Mouse (Mus musculus) heart, embryonic 12.5 days (tissue): ENCODE measurements at regions not wholly inside any gene's neighbourhood (a gene's known extent, or its start where the extent isn't known, plus 50 kb on each side); places are given as distances from the start of the nearest gene placed in this dataset.

ENCODE experiments used
- ATAC-seq: fragments of 200-750 bp; cut with Nextera tagmentation; 2 replicates; pipeline ENCODE4 v1.8.0; 2017; ENCODE audit warnings: moderate TSS enrichment, moderate library complexity; ENCODE audit not compliant: insufficient number of reproducible peaks, low FRiP score
- H3K27ac ChIP-seq: fragments of 300-500 bp; sonication (generic); 2 replicates; pipeline ENCODE4 v1.5.1; 2016; ENCODE audit warnings: mild to moderate bottlenecking, moderate library complexity; ENCODE audit not compliant: poor library complexity, severe bottlenecking
- H3K27me3 ChIP-seq: fragments of 300-500 bp; sonication (generic); replicated peaks from 2 replicates; pipeline ENCODE4 v1.6.1; 2016; ENCODE audit warnings: mild to moderate bottlenecking, moderate library complexity
- H3K36me3 ChIP-seq: fragments of 300-500 bp; sonication (generic); 2 replicates; pipeline ENCODE4 v1.6.1; 2016; ENCODE audit warnings: mild to moderate bottlenecking, moderate library complexity
- H3K4me1 ChIP-seq: fragments of 300-500 bp; sonication (generic); replicated peaks from 2 replicates; pipeline ENCODE4 v1.6.1; 2016; ENCODE audit warnings: mild to moderate bottlenecking
- H3K4me2 ChIP-seq: fragments of 300-500 bp; sonication (generic); 2 replicates; pipeline ENCODE4 v1.6.1; 2016; ENCODE audit warnings: mild to moderate bottlenecking, moderate library complexity
- H3K4me3 ChIP-seq: fragments of 300-500 bp; sonication (generic); 2 replicates; pipeline ENCODE4 v1.5.1; 2016; ENCODE audit warnings: mild to moderate bottlenecking
- H3K9ac ChIP-seq: fragments of 300-500 bp; sonication (generic); 2 replicates; pipeline ENCODE4 v1.6.1; 2016; ENCODE audit warnings: mild to moderate bottlenecking, moderate library complexity
- H3K9me3 ChIP-seq: fragments of 300-500 bp; sonication (generic); replicated peaks from 2 replicates; pipeline ENCODE4 v1.6.1; 2016; ENCODE audit warnings: mild to moderate bottlenecking, moderate library complexity
- WGBS: fragments of 180-500 bp; shearing (Covaris S2); methylation state at CpG from one replicate; pipeline ENCODE4 v1.1.7; 2016; 5-methylcytosine and 5-hydroxymethylcytosine counted together

- H3K27ac ChIP-seq = no peak overlapping the region
- peaks cover 15% of the 10 kb centered on the region for H3K4me1 ChIP-seq
- no peak overlapping the region for H3K9ac ChIP-seq
- H3K9me3 ChIP-seq = no peaks in the 10 kb centered on the region
- 59% methylated on average over 6 of the region's 6 CpGs for WGBS
- no peak overlapping the region for H3K4me2 ChIP-seq
- no peak for ATAC-seq
- H3K4me3 ChIP-seq = no peak overlapping the region
- H3K27me3 ChIP-seq = no peaks in the 10 kb centered on the region
- H3K36me3 ChIP-seq = no peaks in the 10 kb centered on the region
Measured at GRCm38 (mm10) chr2:146565693-146566092, 53.5 kb upstream of the Ralgapa2 start.

GRCm38 (mm10) chr2:146568171-146568842 is 56.2 kb upstream of the Ralgapa2 start:
- H3K4me1 ChIP-seq = peaks cover 11% of the 10 kb centered on the region
- H3K9ac ChIP-seq = no peak overlapping the region
- WGBS = 66% methylated on average over 11 of the region's 11 CpGs
- H3K27ac ChIP-seq = no peak overlapping the region
- H3K27me3 ChIP-seq = no peaks in the 10 kb centered on the region
- no peaks in the 10 kb centered on the region for H3K9me3 ChIP-seq
- no peak overlapping the region for H3K4me2 ChIP-seq
- H3K4me3 ChIP-seq = no peak overlapping the region
- H3K36me3 ChIP-seq = no peaks in the 10 kb centered on the region
- ATAC-seq = no peak

- Histone ChIP-seq H3K9ac (no peak overlapping the region), H3K27me3 (no peaks in the 10 kb centered on the region), H3K9me3 (no peaks in the 10 kb centered on the region), H3K36me3 (no peaks in the 10 kb centered on the region), H3K27ac (no peak overlapping the region), H3K4me1 (peaks cover 21% of the 10 kb centered on the region), H3K4me3 (no peak overlapping the region), H3K4me2 (no peak overlapping the region)
- no peak for ATAC-seq
- WGBS = 86% methylated on average over 11 of the region's 11 CpGs
Measured at GRCm38 (mm10) chr2:146571036-146571435, 58.9 kb upstream of the Ralgapa2 start.

GRCm38 (mm10) chr2:146571857-146572256 is 59.7 kb upstream of the Ralgapa2 start:
- Histone ChIP-seq H3K9ac (no peak overlapping the region), H3K4me1 (peaks cover 29% of the 10 kb centered on the region), H3K27me3 (no peaks in the 10 kb centered on the region), H3K27ac (no peak overlapping the region), H3K4me2 (no peak overlapping the region), H3K9me3 (no peaks in the 10 kb centered on the region), H3K4me3 (no peak overlapping the region), H3K36me3 (no peaks in the 10 kb centered on the region)
- 83% methylated on average over 9 of the region's 9 CpGs for WGBS
- no peak for ATAC-seq

GRCm38 (mm10) chr2:146575610-146576297 is 63.6 kb upstream of the Ralgapa2 start:
- ATAC-seq = peak; percentile 59; the same call in 1 of the 2 replicates
- H3K4me2 ChIP-seq = no peak overlapping the region
- H3K27me3 ChIP-seq = no peaks in the 10 kb centered on the region
- no peaks in the 10 kb centered on the region for H3K9me3 ChIP-seq
- no peaks in the 10 kb centered on the region for H3K36me3 ChIP-seq
- H3K4me1 ChIP-seq = peaks cover 20% of the 10 kb centered on the region
- H3K27ac ChIP-seq = peak overlapping the region; percentile 85
- H3K9ac ChIP-seq = no peak overlapping the region
- 30% methylated on average over 3 of the region's 3 CpGs for WGBS
- no peak overlapping the region for H3K4me3 ChIP-seq

GRCm38 (mm10) chr2:146576298-146576905 is 64.3 kb upstream of the Ralgapa2 start:
- H3K4me1 ChIP-seq = peaks cover 20% of the 10 kb centered on the region
- H3K27me3 ChIP-seq = no peaks in the 10 kb centered on the region
- no peak overlapping the region for H3K9ac ChIP-seq
- H3K27ac ChIP-seq = peak overlapping the region; percentile 50
- no peak overlapping the region for H3K4me2 ChIP-seq
- no peaks in the 10 kb centered on the region for H3K36me3 ChIP-seq
- H3K4me3 ChIP-seq = no peak overlapping the region
- no peak for ATAC-seq
- 42% methylated on average over 4 of the region's 4 CpGs for WGBS
- H3K9me3 ChIP-seq = no peaks in the 10 kb centered on the region

GRCm38 (mm10) chr2:146577096-146577495 is 65.0 kb upstream of the Ralgapa2 start:
- no peak overlapping the region for H3K27ac ChIP-seq
- H3K4me1 ChIP-seq = peaks cover 20% of the 10 kb centered on the region
- H3K9me3 ChIP-seq = no peaks in the 10 kb centered on the region
- WGBS = 74% methylated on average over 3 of the region's 3 CpGs
- no peak overlapping the region for H3K4me3 ChIP-seq
- no peaks in the 10 kb centered on the region for H3K27me3 ChIP-seq
- no peak for ATAC-seq
- no peak overlapping the region for H3K4me2 ChIP-seq
- no peaks in the 10 kb centered on the region for H3K36me3 ChIP-seq
- no peak overlapping the region for H3K9ac ChIP-seq

GRCm38 (mm10) chr2:146581220-146581619 is 69.1 kb upstream of the Ralgapa2 start:
- no peak overlapping the region for H3K4me3 ChIP-seq
- no peaks in the 10 kb centered on the region for H3K9me3 ChIP-seq
- no peak overlapping the region for H3K27ac ChIP-seq
- no peak for ATAC-seq
- H3K36me3 ChIP-seq = no peaks in the 10 kb centered on the region
- no peak overlapping the region for H3K9ac ChIP-seq
- H3K4me1 ChIP-seq = peaks cover 8% of the 10 kb centered on the region
- no peaks in the 10 kb centered on the region for H3K27me3 ChIP-seq
- no peak overlapping the region for H3K4me2 ChIP-seq
- 82% methylated on average over 3 of the region's 3 CpGs for WGBS

- Histone ChIP-seq H3K27ac (no peak overlapping the region), H3K9me3 (no peaks in the 10 kb centered on the region), H3K4me1 (no peaks in the 10 kb centered on the region), H3K36me3 (no peaks in the 10 kb centered on the region), H3K4me2 (no peak overlapping the region), H3K4me3 (no peak overlapping the region), H3K27me3 (no peaks in the 10 kb centered on the region), H3K9ac (no peak overlapping the region)
- no peak for ATAC-seq
Measured at GRCm38 (mm10) chr2:146583807-146584388, 71.8 kb upstream of the Ralgapa2 start.

- no peak for ATAC-seq
- no peaks in the 10 kb centered on the region for H3K27me3 ChIP-seq
- H3K9ac ChIP-seq = no peak overlapping the region
- H3K36me3 ChIP-seq = no peaks in the 10 kb centered on the region
- H3K4me1 ChIP-seq = peaks cover 12% of the 10 kb centered on the region
- H3K9me3 ChIP-seq = no peaks in the 10 kb centered on the region
- WGBS = 75% methylated on average over 1 of the region's 1 CpGs
- H3K27ac ChIP-seq = no peak overlapping the region
- H3K4me2 ChIP-seq = no peak overlapping the region
- H3K4me3 ChIP-seq = no peak overlapping the region
Measured at GRCm38 (mm10) chr2:146586381-146586780, 74.2 kb upstream of the Ralgapa2 start.

- Histone ChIP-seq H3K9me3 (no peaks in the 10 kb centered on the region), H3K27me3 (no peaks in the 10 kb centered on the region), H3K36me3 (no peaks in the 10 kb centered on the region), H3K4me2 (no peak overlapping the region), H3K4me1 (peaks cover 12% of the 10 kb centered on the region), H3K9ac (no peak overlapping the region), H3K27ac (no peak overlapping the region), H3K4me3 (no peak overlapping the region)
- WGBS = 63% methylated on average over 3 of the region's 3 CpGs
- no peak for ATAC-seq
Measured at GRCm38 (mm10) chr2:146586981-146587380, 74.8 kb upstream of the Ralgapa2 start.
